Mouse (Mus musculus): ENCODE data around the gene Znrf2.
"Not testable (repeated sequence)": the region's sequence is repeated elsewhere in the genome, so short reads cannot be mapped to it uniquely, and the experiment has no call there.

Gene Znrf2

GRCm38 (mm10) chr6:54849179-54850156, 32.8 kb downstream of the Znrf2 start:
- no peak for DNase-seq (ENCODE audit: low spot score)

- no peak for DNase-seq (ENCODE audit: low spot score)
Observed at GRCm38 (mm10) chr6:54851778-54852177, 35.1 kb downstream of the Znrf2 start.

GRCm38 (mm10) chr6:54852669-54853068, 36.0 kb downstream of the Znrf2 start:
- no peak for DNase-seq (ENCODE audit: low spot score)

- DNase-seq (ENCODE audit: low spot score) = no peak
Observed at GRCm38 (mm10) chr6:54854859-54855258, 38.1 kb downstream of the Znrf2 start.

GRCm38 (mm10) chr6:54855801-54856583, 39.3 kb downstream of the Znrf2 start:
- no peak for DNase-seq (ENCODE audit: low spot score)

- not testable (repeated sequence) for DNase-seq (ENCODE audit: low spot score)
Observed at GRCm38 (mm10) chr6:54859159-54859558, 42.4 kb downstream of the Znrf2 start.

GRCm38 (mm10) chr6:54860180-54860579, 43.5 kb downstream of the Znrf2 start:
- no peak for DNase-seq (ENCODE audit: low spot score)

GRCm38 (mm10) chr6:54866731-54867410, 50.2 kb downstream of the Znrf2 start:
- no peak for DNase-seq (ENCODE audit: low spot score)

GRCm38 (mm10) chr6:54867411-54867745, 50.7 kb downstream of the Znrf2 start:
- no peak for DNase-seq (ENCODE audit: low spot score)

- DNase-seq (ENCODE audit: low spot score) = no peak
Observed at GRCm38 (mm10) chr6:54873029-54873428, 56.3 kb downstream of the Znrf2 start.

- DNase-seq (ENCODE audit: low spot score) = no peak
Observed at GRCm38 (mm10) chr6:54876782-54877181, 60.1 kb downstream of the Znrf2 start.

GRCm38 (mm10) chr6:54877651-54878050, 60.9 kb downstream of the Znrf2 start:
- DNase-seq (ENCODE audit: low spot score) = no peak

GRCm38 (mm10) chr6:54878546-54878945, 61.8 kb downstream of the Znrf2 start:
- DNase-seq (ENCODE audit: low spot score) = no peak

- no peak for DNase-seq (ENCODE audit: low spot score)
Observed at GRCm38 (mm10) chr6:54880086-54880485, 63.4 kb downstream of the Znrf2 start.

- no peak for DNase-seq (ENCODE audit: low spot score)
Observed at GRCm38 (mm10) chr6:54883424-54883823, 66.7 kb downstream of the Znrf2 start.

GRCm38 (mm10) chr6:54886195-54886594, 69.5 kb downstream of the Znrf2 start:
- DNase-seq (ENCODE audit: low spot score) = no peak

GRCm38 (mm10) chr6:54890221-54890620, 73.5 kb downstream of the Znrf2 start:
- no peak for DNase-seq (ENCODE audit: low spot score)

GRCm38 (mm10) chr6:54891384-54891783, 74.7 kb downstream of the Znrf2 start:
- no peak for DNase-seq (ENCODE audit: low spot score)

- no peak for DNase-seq (ENCODE audit: low spot score)
Observed at GRCm38 (mm10) chr6:54900256-54900655, 83.5 kb downstream of the Znrf2 start.

- no peak for DNase-seq (ENCODE audit: low spot score)
Observed at GRCm38 (mm10) chr6:54902547-54902946, 85.8 kb downstream of the Znrf2 start.

- no peak for DNase-seq (ENCODE audit: low spot score)
Observed at GRCm38 (mm10) chr6:54906053-54907040, 89.6 kb downstream of the Znrf2 start.

All from ovary, postnatal 10 days (tissue).